Mouse (Mus musculus) cortical plate, adult 2 months (tissue): ENCODE measurements at regions not wholly inside any gene's neighbourhood (a gene's known extent, or its start where the extent isn't known, plus 50 kb on each side); places are given as distances from the start of the nearest gene placed in this dataset.

Experiments used
- CTCF ChIP-seq: fragments of 200-500 bp; IDR thresholded peaks from 2 replicates; pipeline ENCODE4 v1.5.1; 2011; ENCODE audit warnings: mild to moderate bottlenecking, control low read depth, low read length; ENCODE audit not compliant: insufficient read depth; ENCODE audit errors: extremely low read depth
- POLR2A ChIP-seq: fragments of 200-500 bp; IDR thresholded peaks from 2 replicates; pipeline ENCODE4 v1.6.1; 2011; ENCODE audit warnings: mild to moderate bottlenecking, low read length, control low read depth; ENCODE audit not compliant: insufficient read depth; ENCODE audit errors: extremely low read depth

DNA sequence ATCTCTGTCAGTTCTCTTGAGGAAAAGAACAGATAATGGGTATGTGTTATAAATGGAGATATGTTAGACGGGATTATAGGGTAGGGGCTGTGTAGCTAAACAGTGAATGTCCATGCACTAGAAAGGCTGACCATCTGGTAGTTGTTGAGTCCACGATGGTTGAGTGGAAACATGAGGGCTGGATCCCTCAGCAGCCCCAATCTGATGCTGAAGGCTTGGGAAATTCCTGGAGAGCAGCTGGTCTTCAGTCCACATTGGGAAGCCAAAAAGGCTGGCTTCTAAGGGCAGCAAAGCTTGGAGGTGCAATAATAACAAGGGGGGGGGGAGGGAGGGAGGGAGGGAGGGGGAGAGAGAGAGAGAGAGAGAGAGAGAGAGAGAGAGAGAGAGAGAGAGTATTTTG lies 97.3 kb upstream of the Tgfbr2 start:
- TF ChIP-seq POLR2A (no peak), CTCF (no peak)
